Mouse (Mus musculus): Measurements from ENCODE around the gene Cdkn2a.

Gene Cdkn2a

GRCm38 (mm10) chr4:89294486-89295440 is at the start of gene Cdkn2a:
Cdkn2a (minus strand) TSS chr4:89294653.
- DNase-seq (ENCODE audit: extremely low read depth, insufficient read length, low spot score), result no peak

GRCm38 (mm10) chr4:89313461-89313860 is 19.0 kb upstream of the Cdkn2a start:
- no peak for DNase-seq (ENCODE audit: extremely low read depth, insufficient read length, low spot score)

- peak; percentile 99 for DNase-seq (ENCODE audit: extremely low read depth, insufficient read length, low spot score)
Measured at GRCm38 (mm10) chr4:89310491-89311254, 16.2 kb upstream of the Cdkn2a start, which contains the start of gene Cdkn2b. Cdkn2b (minus strand) TSS chr4:89311039.

GRCm38 (mm10) chr4:89309996-89310395 is 15.5 kb upstream of the Cdkn2a start:
- DNase-seq (ENCODE audit: extremely low read depth, insufficient read length, low spot score), result no peak

- no peak for DNase-seq (ENCODE audit: extremely low read depth, insufficient read length, low spot score)
Measured at GRCm38 (mm10) chr4:89308001-89308400, 13.5 kb upstream of the Cdkn2a start.

GRCm38 (mm10) chr4:89306798-89307365 is 12.4 kb upstream of the Cdkn2a start:
- DNase-seq (ENCODE audit: extremely low read depth, insufficient read length, low spot score), result no peak

- DNase-seq (ENCODE audit: extremely low read depth, insufficient read length, low spot score), result no peak
Measured at GRCm38 (mm10) chr4:89305691-89306090, 11.2 kb upstream of the Cdkn2a start.

- DNase-seq (ENCODE audit: extremely low read depth, insufficient read length, low spot score), result no peak
Measured at GRCm38 (mm10) chr4:89303281-89303995, 9.0 kb upstream of the Cdkn2a start.

- no peak for DNase-seq (ENCODE audit: extremely low read depth, insufficient read length, low spot score)
Measured at GRCm38 (mm10) chr4:89302129-89302528, 7.7 kb upstream of the Cdkn2a start.

GRCm38 (mm10) chr4:89299721-89300120 is 5.3 kb upstream of the Cdkn2a start:
- DNase-seq (ENCODE audit: extremely low read depth, insufficient read length, low spot score), result no peak

GRCm38 (mm10) chr4:89295441-89296220 is 1.2 kb upstream of the Cdkn2a start:
- DNase-seq (ENCODE audit: extremely low read depth, insufficient read length, low spot score), result no peak

GRCm38 (mm10) chr4:89294091-89294485 is 365 bp downstream of the Cdkn2a start:
- no peak for DNase-seq (ENCODE audit: extremely low read depth, insufficient read length, low spot score)

- no peak for DNase-seq (ENCODE audit: extremely low read depth, insufficient read length, low spot score)
Measured at GRCm38 (mm10) chr4:89293516-89293915, 937 bp downstream of the Cdkn2a start.

GRCm38 (mm10) chr4:89289028-89289427 is 5.4 kb downstream of the Cdkn2a start:
- no peak for DNase-seq (ENCODE audit: extremely low read depth, insufficient read length, low spot score)

- no peak for DNase-seq (ENCODE audit: extremely low read depth, insufficient read length, low spot score)
Measured at GRCm38 (mm10) chr4:89286566-89286965, 7.9 kb downstream of the Cdkn2a start.

GRCm38 (mm10) chr4:89285688-89286087 is 8.8 kb downstream of the Cdkn2a start:
- DNase-seq (ENCODE audit: extremely low read depth, insufficient read length, low spot score), result no peak

GRCm38 (mm10) chr4:89282661-89283060 is 11.8 kb downstream of the Cdkn2a start:
- DNase-seq (ENCODE audit: extremely low read depth, insufficient read length, low spot score), result no peak

- no peak for DNase-seq (ENCODE audit: extremely low read depth, insufficient read length, low spot score)
Measured at GRCm38 (mm10) chr4:89282036-89282566, 12.4 kb downstream of the Cdkn2a start.

- DNase-seq (ENCODE audit: extremely low read depth, insufficient read length, low spot score), result no peak
Measured at GRCm38 (mm10) chr4:89281236-89281635, 13.2 kb downstream of the Cdkn2a start.

All from 3134 (cell line).